Mouse (Mus musculus): ENCODE data around the gene Ak7. TPM values are rescaled to one million over a fixed set of nuclear protein-coding genes. Genes with fewer than 3 reads are reported as not detected.

Ak7 gene
- 0.50 and 0.67 TPM in 2 replicates for polyA plus RNA-seq (2016; fragmentation: Nextera tagmentation; extraction: Ambion mirVana)

- H3K9ac ChIP-seq (replicated peaks) = no peak within 1 kb of the TSS
- H3K27ac ChIP-seq (replicated peaks) = no peak within 1 kb of the TSS
- no peaks in the 10 kb centered on the region for H3K9me3 ChIP-seq
- H3K4me3 ChIP-seq = no peak within 1 kb of the TSS
- ATAC-seq (ENCODE audit: low FRiP score, low read depth) = peak; percentile 76
- peaks cover 18% of the 10 kb centered on the region for H3K36me3 ChIP-seq
- WGBS = 11% methylated on average over 22 of the region's 22 CpGs
- H3K4me1 ChIP-seq = peaks cover 10% of the 10 kb centered on the region
- no peaks in the 10 kb centered on the region; the same call in 1 of the 2 replicates for H3K27me3 ChIP-seq
- H3K4me2 ChIP-seq (replicated peaks) = peak within 1 kb of the TSS; percentile 21
Measured at GRCm38 (mm10) chr12:105705799-105706487, at the start of gene Ak7. Gene Ak7 (plus strand): TSS chr12:105705976.

GRCm38 (mm10) chr12:105676274-105676673 is 29.5 kb upstream of the Ak7 start:
- H3K4me1 ChIP-seq = no peaks in the 10 kb centered on the region
- H3K36me3 ChIP-seq = peaks cover 29% of the 10 kb centered on the region
- no peak overlapping the region for H3K4me3 ChIP-seq
- no peaks in the 10 kb centered on the region for H3K27me3 ChIP-seq
- no peak overlapping the region for H3K9ac ChIP-seq (replicated peaks)
- no peak overlapping the region for H3K27ac ChIP-seq (replicated peaks)
- ATAC-seq (ENCODE audit: low FRiP score, low read depth) = no peak
- 0 out of 2 replicates have a peak, but pooled peaks cover 2% of the 10 kb centered on the region for H3K9me3 ChIP-seq
- H3K4me2 ChIP-seq (replicated peaks) = no peak overlapping the region
- 94% methylated on average over 8 of the region's 8 CpGs for WGBS

GRCm38 (mm10) chr12:105678211-105678610 is 27.6 kb upstream of the Ak7 start:
- H3K27me3 ChIP-seq = no peaks in the 10 kb centered on the region
- peaks cover 19% of the 10 kb centered on the region for H3K36me3 ChIP-seq
- WGBS = 91% methylated on average over 7 of the region's 7 CpGs
- ATAC-seq (ENCODE audit: low FRiP score, low read depth) = no peak
- no peak overlapping the region for H3K9ac ChIP-seq (replicated peaks)
- 0 out of 2 replicates have a peak, but pooled peaks cover 2% of the 10 kb centered on the region for H3K9me3 ChIP-seq
- H3K27ac ChIP-seq (replicated peaks) = no peak overlapping the region
- no peak overlapping the region for H3K4me3 ChIP-seq
- H3K4me1 ChIP-seq = peaks cover 5% of the 10 kb centered on the region
- H3K4me2 ChIP-seq (replicated peaks) = no peak overlapping the region

- Histone ChIP-seq H3K9me3 (no peaks in the 10 kb centered on the region), H3K9ac (replicated peaks) (no peak overlapping the region), H3K4me3 (no peak overlapping the region), H3K4me1 (peaks cover 11% of the 10 kb centered on the region), H3K27me3 (no peaks in the 10 kb centered on the region), H3K27ac (replicated peaks) (no peak overlapping the region), H3K36me3 (peaks cover 13% of the 10 kb centered on the region), H3K4me2 (replicated peaks) (no peak overlapping the region)
- 96% methylated on average over 3 of the region's 3 CpGs for WGBS
- ATAC-seq (ENCODE audit: low FRiP score, low read depth) = no peak
Measured at GRCm38 (mm10) chr12:105678762-105679161, 27.0 kb upstream of the Ak7 start.

- H3K9ac ChIP-seq (replicated peaks) = peak within 1 kb of the TSS; percentile 89
- 2% methylated on average over 41 of the region's 41 CpGs for WGBS
- no peaks in the 10 kb centered on the region for H3K9me3 ChIP-seq
- no peaks in the 10 kb centered on the region for H3K27me3 ChIP-seq
- peak within 1 kb of the TSS; percentile 92 for H3K4me3 ChIP-seq
- H3K27ac ChIP-seq (replicated peaks) = peak within 1 kb of the TSS; percentile 94
- H3K36me3 ChIP-seq = no peaks in the 10 kb centered on the region
- ATAC-seq (ENCODE audit: low FRiP score, low read depth) = peak; percentile 48
- H3K4me1 ChIP-seq = peaks cover 26% of the 10 kb centered on the region
- peak within 1 kb of the TSS; percentile 85 for H3K4me2 ChIP-seq (replicated peaks)
Measured at GRCm38 (mm10) chr12:105683933-105684901, 21.6 kb upstream of the Ak7 start, which contains the start of gene Gskip. Gene Gskip (plus strand): TSS chr12:105684829.

GRCm38 (mm10) chr12:105685001-105685691 is 20.6 kb upstream of the Ak7 start, which contains the start of gene Atg2b:
Gene Atg2b (minus strand): TSS chr12:105685211.
- peak; percentile 91 for ATAC-seq (ENCODE audit: low FRiP score, low read depth)
- peak within 1 kb of the TSS; percentile 89 for H3K9ac ChIP-seq (replicated peaks)
- H3K36me3 ChIP-seq = peaks cover 9% of the 10 kb centered on the region
- H3K27ac ChIP-seq (replicated peaks) = peak within 1 kb of the TSS; percentile 94
- peak within 1 kb of the TSS; percentile 92 for H3K4me3 ChIP-seq
- no peaks in the 10 kb centered on the region for H3K9me3 ChIP-seq
- H3K4me1 ChIP-seq = peaks cover 26% of the 10 kb centered on the region
- H3K27me3 ChIP-seq = no peaks in the 10 kb centered on the region
- peak within 1 kb of the TSS; percentile 85 for H3K4me2 ChIP-seq (replicated peaks)
- under 1% methylated on average over 67 of the region's 73 CpGs for WGBS

- H3K4me3 ChIP-seq = peak overlapping the region; percentile 92
Measured at GRCm38 (mm10) chr12:105686791-105687190, 19.0 kb upstream of the Ak7 start.

GRCm38 (mm10) chr12:105687416-105687815 is 18.4 kb upstream of the Ak7 start:
- no peak for ATAC-seq (ENCODE audit: low FRiP score, low read depth)
- Histone ChIP-seq H3K27ac (replicated peaks) (no peak overlapping the region), H3K9me3 (no peaks in the 10 kb centered on the region), H3K9ac (replicated peaks) (no peak overlapping the region), H3K4me2 (replicated peaks) (no peak overlapping the region), H3K27me3 (no peaks in the 10 kb centered on the region), H3K36me3 (peaks cover 23% of the 10 kb centered on the region), H3K4me1 (peaks cover 26% of the 10 kb centered on the region), H3K4me3 (no peak overlapping the region)
- WGBS = 86% methylated on average over 4 of the region's 4 CpGs

More at GRCm38 (mm10) chr12:105686791-105687190, 19.0 kb upstream of the Ak7 start:
- H3K27me3 ChIP-seq = no peaks in the 10 kb centered on the region
- H3K9ac ChIP-seq (replicated peaks) = no peak overlapping the region
- peaks cover 16% of the 10 kb centered on the region for H3K36me3 ChIP-seq
- H3K27ac ChIP-seq (replicated peaks) = no peak overlapping the region
- H3K4me2 ChIP-seq (replicated peaks) = peak overlapping the region; percentile 83
- 94% methylated on average over 3 of the region's 3 CpGs for WGBS
- peaks cover 26% of the 10 kb centered on the region for H3K4me1 ChIP-seq
- ATAC-seq (ENCODE audit: low FRiP score, low read depth) = no peak
- H3K9me3 ChIP-seq = no peaks in the 10 kb centered on the region

- Histone ChIP-seq H3K4me1 (peaks cover 17% of the 10 kb centered on the region), H3K36me3 (peaks cover 34% of the 10 kb centered on the region), H3K4me3 (no peak overlapping the region), H3K4me2 (replicated peaks) (no peak overlapping the region), H3K9me3 (no peaks in the 10 kb centered on the region), H3K27me3 (no peaks in the 10 kb centered on the region), H3K27ac (replicated peaks) (no peak overlapping the region), H3K9ac (replicated peaks) (no peak overlapping the region)
- 90% methylated on average over 4 of the region's 4 CpGs for WGBS
- no peak for ATAC-seq (ENCODE audit: low FRiP score, low read depth)
Measured at GRCm38 (mm10) chr12:105688546-105688945, 17.2 kb upstream of the Ak7 start.

GRCm38 (mm10) chr12:105689435-105689834 is 16.3 kb upstream of the Ak7 start:
- WGBS = 96% methylated on average over 13 of the region's 13 CpGs
- no peak overlapping the region for H3K4me2 ChIP-seq (replicated peaks)
- H3K9ac ChIP-seq (replicated peaks) = no peak overlapping the region
- H3K27me3 ChIP-seq = no peaks in the 10 kb centered on the region
- H3K27ac ChIP-seq (replicated peaks) = no peak overlapping the region
- H3K4me1 ChIP-seq = peaks cover 10% of the 10 kb centered on the region
- H3K4me3 ChIP-seq = no peak overlapping the region
- no peaks in the 10 kb centered on the region for H3K9me3 ChIP-seq
- no peak for ATAC-seq (ENCODE audit: low FRiP score, low read depth)
- H3K36me3 ChIP-seq = peaks cover 42% of the 10 kb centered on the region

- Histone ChIP-seq H3K4me2 (replicated peaks) (no peak overlapping the region), H3K27me3 (no peaks in the 10 kb centered on the region), H3K36me3 (peaks cover 48% of the 10 kb centered on the region), H3K9ac (replicated peaks) (no peak overlapping the region), H3K4me1 (no peaks in the 10 kb centered on the region), H3K9me3 (no peaks in the 10 kb centered on the region), H3K27ac (replicated peaks) (no peak overlapping the region), H3K4me3 (no peak overlapping the region)
- ATAC-seq (ENCODE audit: low FRiP score, low read depth) = no peak
- WGBS = 98% methylated on average over 2 of the region's 2 CpGs
Measured at GRCm38 (mm10) chr12:105694021-105694420, 11.8 kb upstream of the Ak7 start.

Measured in midbrain, embryonic 12.5 days (tissue).